Mouse (Mus musculus) liver, embryonic 14.5 days (tissue): ENCODE results near the gene Cenpn. TPM values are rescaled to one million over a fixed set of nuclear protein-coding genes. Genes with fewer than 3 reads are reported as not detected.

Source experiments
- ATAC-seq: fragments of 200-750 bp; cut with Nextera tagmentation; 2 replicates; pipeline ENCODE4 v1.8.0; 2017; ENCODE audit warnings: moderate number of reproducible peaks, mild to moderate bottlenecking, moderate library complexity; ENCODE audit not compliant: insufficient read depth
- DNase-seq, 3 experiments: peaks; one replicate each; pipeline ENCODE4 v3.0.0-alpha.2; 2012 to 2013; ENCODE audit warnings: low read depth in 3 of 3, low spot score in 3 of 3
- H3K27ac ChIP-seq: fragments of 300-500 bp; sonication (generic); 2 replicates; pipeline ENCODE4 v1.5.1; 2014; ENCODE audit warnings: moderate library complexity, mild to moderate bottlenecking, control low read depth, inconsistent platforms
- H3K27me3 ChIP-seq: fragments of 300-500 bp; sonication (generic); 2 replicates; pipeline ENCODE4 v1.6.1; 2014; ENCODE audit warnings: mild to moderate bottlenecking, low read length, moderate library complexity; ENCODE audit not compliant: control insufficient read depth, insufficient read depth
- H3K36me3 ChIP-seq: fragments of 300-500 bp; sonication (generic); replicated peaks from 2 replicates; pipeline ENCODE4 v1.6.1; 2014; ENCODE audit warnings: low read depth; ENCODE audit not compliant: control insufficient read depth, insufficient read depth
- H3K4me1 ChIP-seq, 2 experiments: fragments of 200-500 bp in 1 of 2; fragments of 300-500 bp in 1 of 2; sonication (generic) in 1 of 2; replicated peaks; 2 replicates each; pipeline ENCODE4 v1.6.1; 2012 to 2014; ENCODE audit warnings: antibody characterized with exemption in 1 of 2, inconsistent platforms in 1 of 2, low read length in 1 of 2; ENCODE audit not compliant: control insufficient read depth in 2 of 2, insufficient read depth in 2 of 2
- H3K4me2 ChIP-seq: fragments of 300-500 bp; sonication (generic); 2 replicates; pipeline ENCODE4 v1.6.1; 2014; ENCODE audit warnings: low read depth, mild to moderate bottlenecking, control low read depth, moderate library complexity
- H3K4me3 ChIP-seq, 2 experiments: fragments of 200-500 bp in 1 of 2; fragments of 300-500 bp in 1 of 2; sonication (generic) in 1 of 2; 2 replicates each; pipeline ENCODE4 v1.5.1; 2012 to 2014; ENCODE audit warnings: low read depth in 2 of 2, low read length in 2 of 2, mild to moderate bottlenecking in 2 of 2, control low read depth in 1 of 2, inconsistent platforms in 1 of 2, moderate library complexity in 1 of 2; ENCODE audit not compliant: insufficient read depth in 1 of 2
- H3K9ac ChIP-seq: fragments of 300-500 bp; sonication (generic); replicated peaks from 2 replicates; pipeline ENCODE4 v1.6.1; 2014; ENCODE audit warnings: mild to moderate bottlenecking, control low read depth, moderate library complexity
- H3K9me3 ChIP-seq: fragments of 300-500 bp; sonication (generic); 2 replicates; pipeline ENCODE4 v1.6.1; 2016; ENCODE audit warnings: low read length, mixed read lengths; ENCODE audit not compliant: control insufficient read depth
- CTCF ChIP-seq: IDR thresholded peaks from 2 replicates; pipeline ENCODE4 v1.5.1; 2016; ENCODE audit warnings: antibody characterized with exemption, low read depth, control low read depth
- EP300 ChIP-seq: IDR thresholded peaks from 2 replicates; pipeline ENCODE4 v1.6.1; 2016; ENCODE audit warnings: antibody characterized with exemption, low read depth
- WGBS: fragments of 180-500 bp; shearing (Covaris S2); extraction: QIAGEN DNeasy Blood & Tissue Kit; methylation state at CpG from one replicate; pipeline ENCODE4 v1.1.7; 2014; ENCODE audit not compliant: insufficient replicate concordance; 5-methylcytosine and 5-hydroxymethylcytosine counted together
- polyA plus RNA-seq, 2 experiments: library from polyadenylated mRNA; depleted of rRNA in 1 of 2; stranded (reverse) in 1 of 2; unstranded in 1 of 2; fragments of >200 nt; fragmentation: Nextera tagmentation in 1 of 2; extraction: Ambion mirVana in 1 of 2; gene quantifications; 2 replicates each; pipeline versions ENCODE4 v1.2.1 to v1.2.3; 2012 to 2014

Gene Cenpn
- polyA plus RNA-seq (2012; rRNA removed) (19.4 and 21.3 TPM in 2 replicates), polyA plus RNA-seq (2014; fragmentation: Nextera tagmentation; extraction: Ambion mirVana) (27.4 and 28.9 TPM in 2 replicates)

- Histone ChIP-seq H3K9me3 (no peaks in the 10 kb centered on the region), H3K9ac (peak within 1 kb of the TSS; percentile 92), H3K4me2 (peak within 1 kb of the TSS; percentile 94), H3K27ac (peak within 1 kb of the TSS; percentile 89), H3K4me3 (peak within 1 kb of the TSS; percentile 89 to 95), H3K36me3 (peaks cover 14% of the 10 kb centered on the region), H3K4me1 (peaks cover 14 to 17% of the 10 kb centered on the region in 2 experiments), H3K27me3 (no peaks in the 10 kb centered on the region)
- peak; percentile 94 for ATAC-seq
- peak; percentile 92 for DNase-seq
- under 1% methylated on average over 57 of the region's 57 CpGs for WGBS
- TF ChIP-seq CTCF (no peak), EP300 (peak; percentile 43; the same call in 1 of the 2 replicates)
Measured at GRCm38 (mm10) chr8:116921337-116922059, at the start of gene Cenpn, which contains the start of gene Cmc2. Gene Cenpn, plus strand, starts transcription at chr8:116921730. Gene Cmc2, minus strand, starts transcription at chr8:116921455.

DNA sequence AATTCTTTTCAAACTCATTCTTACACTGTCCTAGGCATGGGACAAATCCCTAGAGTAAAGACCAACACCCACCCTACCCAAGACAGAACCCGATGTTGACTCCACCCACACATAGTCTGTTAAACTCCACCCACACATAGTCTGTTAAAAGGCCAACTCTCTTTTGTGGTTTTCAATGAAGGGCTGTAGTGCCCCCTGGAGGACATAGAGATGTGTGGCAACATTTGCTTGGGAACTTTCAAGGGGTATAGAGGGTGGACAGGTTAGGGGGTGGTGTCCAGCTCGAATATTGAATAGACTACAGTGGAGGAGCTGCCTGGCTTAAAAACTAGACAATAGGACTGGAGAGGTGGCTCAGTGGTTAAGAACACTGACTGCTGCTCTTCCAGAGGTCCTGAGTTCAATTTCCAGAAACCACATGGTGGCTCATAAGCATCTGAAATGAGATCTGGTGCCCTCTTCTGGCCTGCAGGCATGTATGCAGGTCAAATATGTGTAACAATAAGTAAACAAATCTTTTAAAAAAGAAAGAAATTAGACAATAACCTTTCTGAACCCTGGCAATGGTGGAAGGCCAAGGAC is 48.7 kb upstream of the Cenpn start:
- no peak overlapping the region for H3K4me3 ChIP-seq
- DNase-seq (peak in 2 of 3 experiments; percentile 10 to 14), ATAC-seq (no peak)
- H3K4me2 ChIP-seq = no peak overlapping the region
- no peaks in the 10 kb centered on the region for H3K27me3 ChIP-seq
- H3K36me3 ChIP-seq = no peaks in the 10 kb centered on the region
- no peak overlapping the region for H3K27ac ChIP-seq
- H3K9me3 ChIP-seq = no peaks in the 10 kb centered on the region
- H3K9ac ChIP-seq = no peak overlapping the region
- WGBS = 49% methylated on average over 2 of the region's 2 CpGs
- no peaks in the 10 kb centered on the region for H3K4me1 ChIP-seq
- TF ChIP-seq EP300 = no peak
- TF ChIP-seq CTCF = peak; percentile 45

- Histone ChIP-seq H3K9ac (no peak overlapping the region), H3K4me2 (no peak overlapping the region), H3K36me3 (no peaks in the 10 kb centered on the region), H3K4me1 (no peaks in the 10 kb centered on the region), H3K4me3 (no peak overlapping the region), H3K9me3 (no peaks in the 10 kb centered on the region), H3K27me3 (no peaks in the 10 kb centered on the region), H3K27ac (no peak overlapping the region)
- ATAC-seq (no peak), DNase-seq (no peak)
- TF ChIP-seq CTCF = no peak
- no peak for TF ChIP-seq EP300
- 66% methylated on average over 11 of the region's 11 CpGs for WGBS
Measured at GRCm38 (mm10) chr8:116873586-116873985, 47.9 kb upstream of the Cenpn start.

DNA sequence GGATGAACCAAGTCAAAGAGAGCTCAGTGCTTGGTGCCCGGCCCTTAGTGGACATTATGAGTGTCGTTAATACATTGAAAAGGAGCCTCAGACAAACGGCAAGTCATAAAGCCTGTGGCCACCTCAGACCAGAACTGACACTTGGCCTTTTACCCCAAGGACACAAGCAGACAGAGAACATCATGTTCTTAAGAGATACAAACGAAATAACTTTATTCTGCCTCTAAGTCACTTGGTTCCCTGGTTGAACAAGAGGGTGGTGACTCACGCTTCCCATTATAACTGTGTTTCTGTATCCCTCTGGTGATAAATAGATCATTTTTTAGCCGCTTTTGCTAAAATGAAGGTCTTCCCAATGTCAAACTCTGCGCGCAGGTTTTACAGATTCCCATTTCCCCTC is 47.5 kb upstream of the Cenpn start:
- ATAC-seq (no peak), DNase-seq (no peak)
- Histone ChIP-seq H3K4me1 (no peaks in the 10 kb centered on the region), H3K9me3 (no peaks in the 10 kb centered on the region), H3K9ac (no peak overlapping the region), H3K36me3 (no peaks in the 10 kb centered on the region), H3K4me2 (no peak overlapping the region), H3K27me3 (no peaks in the 10 kb centered on the region), H3K4me3 (no peak overlapping the region), H3K27ac (no peak overlapping the region)
- whole genome bisulfite sequencing = 68% methylated on average over 8 of the region's 8 CpGs
- TF ChIP-seq EP300 (no peak), CTCF (no peak)

DNA sequence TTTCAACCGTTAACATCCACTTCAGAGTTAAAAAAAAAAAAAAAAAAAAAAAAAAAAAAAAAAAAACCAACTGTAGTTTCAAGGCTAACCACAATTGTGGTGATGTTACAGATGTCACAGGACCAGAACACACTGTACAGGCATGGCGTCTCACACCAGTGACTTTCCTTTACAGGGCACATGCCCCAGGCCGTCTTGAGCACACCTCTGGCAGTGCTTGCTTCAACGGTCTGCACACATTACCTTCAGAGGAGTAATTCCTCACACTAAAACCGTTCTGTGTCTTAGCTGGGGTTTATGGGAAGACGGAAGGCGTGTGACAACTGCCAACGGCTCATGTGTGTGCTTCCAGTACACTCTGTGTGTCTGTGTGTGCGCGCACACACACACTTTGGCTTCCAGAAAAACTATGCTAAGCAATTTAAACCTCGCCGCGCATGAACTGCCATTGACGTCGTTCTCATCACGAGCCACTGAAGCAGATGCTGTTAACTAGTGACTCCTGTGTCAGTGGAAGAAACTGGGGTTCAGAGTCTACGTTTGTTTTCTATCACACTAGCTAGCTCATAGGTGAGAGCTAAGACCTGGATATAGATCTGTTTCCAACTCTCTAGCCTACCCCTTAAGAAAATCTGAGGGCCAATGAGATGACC is 45.6 kb upstream of the Cenpn start:
- ATAC-seq (no peak), DNase-seq (no peak)
- Histone ChIP-seq H3K4me3 (no peak overlapping the region), H3K4me2 (no peak overlapping the region), H3K9me3 (no peaks in the 10 kb centered on the region), H3K36me3 (no peaks in the 10 kb centered on the region), H3K9ac (no peak overlapping the region), H3K4me1 (no peaks in the 10 kb centered on the region), H3K27me3 (no peaks in the 10 kb centered on the region), H3K27ac (no peak overlapping the region)
- no peak for TF ChIP-seq EP300
- no peak for TF ChIP-seq CTCF
- WGBS = 76% methylated on average over 17 of the region's 17 CpGs
